Mouse (Mus musculus) heart, adult 8-10 months (tissue): Measurements from ENCODE around the gene Magea5. TPM values are rescaled to one million over a fixed set of nuclear protein-coding genes. Genes with fewer than 3 reads are reported as not detected.
"Not testable (repeated sequence)": the region's sequence is repeated elsewhere in the genome, so short reads cannot be mapped to it uniquely, and the experiment has no call there.

Source experiments
- DNase-seq: peaks from one replicate; pipeline ENCODE4 v3.0.0; 2022; ENCODE audit warnings: low spot score
- total RNA-seq, 4 experiments: library from RNA; stranded (reverse); gene quantifications; 2 replicates each; pipeline ENCODE4 v1.2.4; 2022

The Magea5 gene
- not detected for total RNA-seq

- DNase-seq: not testable (repeated sequence)
Observed at GRCm38 (mm10) chrX:155063045-155063444, at the start of gene Magea5. Gene Magea5, minus strand, starts transcription at chrX:155063145.

- peak; percentile 16 for DNase-seq
Observed at GRCm38 (mm10) chrX:155098024-155098423, 35.1 kb upstream of the Magea5 start.

GRCm38 (mm10) chrX:155093566-155093965 lies 30.6 kb upstream of the Magea5 start, which contains the start of gene Magea2:
Gene Magea2, minus strand, starts transcription at chrX:155093666.
- DNase-seq: not testable (repeated sequence)

GRCm38 (mm10) chrX:155089693-155090092 lies 26.7 kb upstream of the Magea5 start, which contains the start of gene Magea1:
Gene Magea1, minus strand, starts transcription at chrX:155089793.
- not testable (repeated sequence) for DNase-seq

Other genes with a start within 250 kb of the Magea5 start
- not detected for gene Cldn34b1, start 172.9 kb downstream of the Magea5 start, total RNA-seq
- gene Magea6, start 127.2 kb downstream of the Magea5 start, total RNA-seq: not detected
- not detected for gene Magea3, start 113.6 kb downstream of the Magea5 start, total RNA-seq
- not detected for gene Magea8, start 67.3 kb downstream of the Magea5 start, total RNA-seq
- gene Magea1, start 26.6 kb upstream of the Magea5 start, total RNA-seq: not detected
- gene Magea2, start 30.5 kb upstream of the Magea5 start, total RNA-seq: not detected
- gene Cldn34b2, start 65.3 kb upstream of the Magea5 start, total RNA-seq: not detected
- 10 to 100 TPM; 20.5 to 45.5 (median 27.4) TPM for gene Sat1, start 153.3 kb upstream of the Magea5 start, total RNA-seq
- 10 to 100 TPM; 21.6 to 26.9 (median 24.6) TPM for gene Acot9, start 199.3 kb upstream of the Magea5 start, total RNA-seq